Mouse (Mus musculus) Muller cell, postnatal 12 days (primary cell): ENCODE measurements around the gene Naa80.
"Not testable (repeated sequence)": the region's sequence is repeated elsewhere in the genome, so short reads cannot be mapped to it uniquely, and the experiment has no call there.

Experiments used
- DNase-seq: peaks from one replicate; pipeline ENCODE4 v3.0.0-alpha.2; 2015; ENCODE audit errors: inconsistent ontology term

Naa80 gene

GRCm38 (mm10) chr9:107573774-107574173 is 4.9 kb upstream of the Naa80 start:
- not testable (repeated sequence) for DNase-seq

- DNase-seq: no peak
Observed at GRCm38 (mm10) chr9:107575579-107576356, 2.9 kb upstream of the Naa80 start.

GRCm38 (mm10) chr9:107576357-107577107 is 2.2 kb upstream of the Naa80 start, which contains the start of gene Hyal1:
TSS of gene Hyal1 (plus strand) at chr9:107576927.
- DNase-seq: peak; percentile 92

GRCm38 (mm10) chr9:107577871-107578270 is 816 bp upstream of the Naa80 start:
- no peak for DNase-seq

GRCm38 (mm10) chr9:107579023-107579900 is 575 bp downstream of the Naa80 start:
- peak; percentile 86 for DNase-seq

- DNase-seq: peak; percentile 90
Observed at GRCm38 (mm10) chr9:107580501-107581317, 2.0 kb downstream of the Naa80 start, which contains the start of gene Hyal3. TSS of gene Hyal3 (plus strand) at chr9:107580818.

- DNase-seq: no peak
Observed at GRCm38 (mm10) chr9:107581584-107581983, 2.9 kb downstream of the Naa80 start.

GRCm38 (mm10) chr9:107582509-107583062 is 3.9 kb downstream of the Naa80 start:
- no peak for DNase-seq

GRCm38 (mm10) chr9:107583174-107583573 is 4.5 kb downstream of the Naa80 start:
- no peak for DNase-seq

GRCm38 (mm10) chr9:107586504-107586903 is 7.8 kb downstream of the Naa80 start:
- no peak for DNase-seq

- DNase-seq: peak; percentile 98
Observed at GRCm38 (mm10) chr9:107586974-107587832, 8.5 kb downstream of the Naa80 start, which contains the start of gene Ifrd2. TSS of gene Ifrd2 (plus strand) at chr9:107587642.

GRCm38 (mm10) chr9:107587833-107588639 is 9.3 kb downstream of the Naa80 start:
- DNase-seq: no peak

- no peak for DNase-seq
Observed at GRCm38 (mm10) chr9:107590058-107590772, 11.5 kb downstream of the Naa80 start.

GRCm38 (mm10) chr9:107590773-107591060 is 12.0 kb downstream of the Naa80 start:
- no peak for DNase-seq

GRCm38 (mm10) chr9:107593101-107593976 is 14.7 kb downstream of the Naa80 start:
- DNase-seq: no peak

GRCm38 (mm10) chr9:107594281-107595062 is 15.8 kb downstream of the Naa80 start:
- DNase-seq: no peak
